Mouse (Mus musculus) lung, postnatal 0 days (tissue): ENCODE data around the gene Zbtb8os. TPM values are rescaled to one million over a fixed set of nuclear protein-coding genes. Genes with fewer than 3 reads are reported as not detected.

Source experiments
- ATAC-seq: fragments of 200-750 bp; cut with Nextera tagmentation; 2 replicates; pipeline ENCODE4 v1.8.0; 2017; ENCODE audit warnings: moderate library complexity
- DNase-seq: peaks from one replicate; pipeline ENCODE4 v3.0.0-alpha.2; 2016; ENCODE audit warnings: low spot score
- H3K27ac ChIP-seq: fragments of 300-500 bp; sonication (generic); 2 replicates; pipeline ENCODE4 v1.5.1; 2014; ENCODE audit warnings: antibody characterized with exemption, mild to moderate bottlenecking, low read length, mixed read lengths
- H3K27me3 ChIP-seq: fragments of 300-500 bp; sonication (generic); replicated peaks from 2 replicates; pipeline ENCODE4 v1.6.1; 2014; ENCODE audit warnings: low read length, mixed read lengths; ENCODE audit not compliant: insufficient read depth
- H3K36me3 ChIP-seq: fragments of 300-500 bp; sonication (generic); 2 replicates; pipeline ENCODE4 v1.6.1; 2014; ENCODE audit warnings: low read length, mixed read lengths; ENCODE audit not compliant: insufficient read depth
- H3K4me1 ChIP-seq: fragments of 300-500 bp; sonication (generic); 2 replicates; pipeline ENCODE4 v1.6.1; 2014; ENCODE audit warnings: antibody characterized with exemption, low read depth, low read length, mixed read lengths; ENCODE audit not compliant: insufficient read depth
- H3K4me2 ChIP-seq: fragments of 300-500 bp; sonication (generic); replicated peaks from 2 replicates; pipeline ENCODE4 v1.6.1; 2014; ENCODE audit warnings: low read depth, mild to moderate bottlenecking, low read length, moderate library complexity, mixed read lengths
- H3K4me3 ChIP-seq: fragments of 300-500 bp; sonication (generic); 2 replicates; pipeline ENCODE4 v1.5.1; 2014; ENCODE audit warnings: low read depth, low read length
- H3K9ac ChIP-seq: fragments of 300-500 bp; sonication (generic); replicated peaks from 2 replicates; pipeline ENCODE4 v1.6.1; 2014; ENCODE audit warnings: low read depth, mild to moderate bottlenecking
- H3K9me3 ChIP-seq: fragments of 300-500 bp; sonication (generic); 2 replicates; pipeline ENCODE4 v1.6.1; 2016; ENCODE audit warnings: low read length, mixed read lengths
- CTCF ChIP-seq: IDR thresholded peaks from 2 replicates; pipeline ENCODE4 v1.5.1; 2016; ENCODE audit warnings: antibody characterized with exemption, mild to moderate bottlenecking
- EP300 ChIP-seq: IDR thresholded peaks from 2 replicates; pipeline ENCODE4 v1.6.1; 2016; ENCODE audit warnings: antibody characterized with exemption, mild to moderate bottlenecking, control low read depth
- WGBS: fragments of 180-500 bp; shearing (Covaris S2); extraction: QIAGEN DNeasy Blood & Tissue Kit; methylation state at CpG from one replicate; pipeline ENCODE4 v1.1.7; 2014; 5-methylcytosine and 5-hydroxymethylcytosine counted together
- polyA plus RNA-seq: library from polyadenylated mRNA; unstranded; fragments of >200 nt; fragmentation: Nextera tagmentation; extraction: Ambion mirVana; gene quantifications from 2 replicates; pipeline ENCODE4 v1.2.1, GENCODE M21; 2015

Zbtb8os gene
- polyA plus RNA-seq, 1 experiment from 2014 or later, result 36.5 TPM

GRCm38 (mm10) chr4:129303401-129303800 lies 32.1 kb upstream of the Zbtb8os start:
- no peaks in the 10 kb centered on the region for H3K4me1 ChIP-seq
- H3K9ac ChIP-seq, result no peak overlapping the region
- H3K27me3 ChIP-seq, result no peaks in the 10 kb centered on the region
- H3K9me3 ChIP-seq, result no peaks in the 10 kb centered on the region
- WGBS, result 76% methylated on average over 5 of the region's 5 CpGs
- H3K27ac ChIP-seq, result no peak overlapping the region
- TF ChIP-seq CTCF (no peak), EP300 (no peak)
- H3K4me2 ChIP-seq, result no peak overlapping the region
- ATAC-seq, result no peak
- 0 out of 2 replicates have a peak, but pooled peaks cover 7% of the 10 kb centered on the region for H3K36me3 ChIP-seq
- no peak overlapping the region for H3K4me3 ChIP-seq
- DNase-seq, result no peak

DNA sequence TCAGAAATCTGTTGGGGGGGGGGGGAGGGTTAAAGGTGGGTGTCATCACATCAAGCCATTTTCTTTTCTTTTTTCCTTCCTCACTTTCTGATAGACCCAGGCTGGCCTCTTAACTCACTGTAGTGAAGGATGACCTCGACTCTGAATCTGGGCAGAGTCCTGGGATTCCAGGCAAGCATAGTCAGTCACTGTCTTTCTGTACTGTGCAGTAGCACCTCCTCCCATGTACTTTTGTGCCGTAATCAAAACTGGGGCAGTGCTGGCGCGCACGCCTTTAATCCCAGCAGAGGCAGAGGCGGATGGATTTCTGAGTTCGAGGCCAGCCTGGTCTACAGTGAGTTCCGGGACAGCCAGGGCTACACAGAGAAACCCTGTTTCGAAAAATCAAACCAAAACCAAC lies 31.7 kb upstream of the Zbtb8os start:
- no peaks in the 10 kb centered on the region for H3K27me3 ChIP-seq
- no peak overlapping the region for H3K27ac ChIP-seq
- 0 out of 2 replicates have a peak, but pooled peaks cover 7% of the 10 kb centered on the region for H3K36me3 ChIP-seq
- no peak overlapping the region for H3K9ac ChIP-seq
- WGBS, result 86% methylated on average over 9 of the region's 9 CpGs
- ATAC-seq (no peak), DNase-seq (no peak)
- H3K4me2 ChIP-seq, result no peak overlapping the region
- TF ChIP-seq CTCF (no peak), EP300 (no peak)
- no peaks in the 10 kb centered on the region for H3K9me3 ChIP-seq
- H3K4me3 ChIP-seq, result no peak overlapping the region
- no peaks in the 10 kb centered on the region for H3K4me1 ChIP-seq

GRCm38 (mm10) chr4:129304306-129304705 lies 31.2 kb upstream of the Zbtb8os start:
- Histone ChIP-seq H3K4me1 (no peaks in the 10 kb centered on the region), H3K4me2 (no peak overlapping the region), H3K9me3 (no peaks in the 10 kb centered on the region), H3K9ac (no peak overlapping the region), H3K4me3 (no peak overlapping the region), H3K36me3 (0 out of 2 replicates have a peak, but pooled peaks cover 7% of the 10 kb centered on the region), H3K27me3 (no peaks in the 10 kb centered on the region), H3K27ac (no peak overlapping the region)
- no peak for TF ChIP-seq EP300
- no peak for TF ChIP-seq CTCF
- ATAC-seq (no peak), DNase-seq (no peak)
- 25% methylated on average over 1 of the region's 1 CpGs for WGBS

GRCm38 (mm10) chr4:129307936-129308335 lies 27.6 kb upstream of the Zbtb8os start:
- no peaks in the 10 kb centered on the region for H3K9me3 ChIP-seq
- no peak overlapping the region for H3K4me3 ChIP-seq
- no peaks in the 10 kb centered on the region for H3K27me3 ChIP-seq
- no peaks in the 10 kb centered on the region for H3K4me1 ChIP-seq
- WGBS, result 95% methylated on average over 1 of the region's 1 CpGs
- H3K4me2 ChIP-seq, result no peak overlapping the region
- ATAC-seq (no peak), DNase-seq (no peak)
- peaks cover 15% of the 10 kb centered on the region for H3K36me3 ChIP-seq
- H3K27ac ChIP-seq, result no peak overlapping the region
- no peak overlapping the region for H3K9ac ChIP-seq
- TF ChIP-seq EP300 (no peak), CTCF (no peak)

DNA sequence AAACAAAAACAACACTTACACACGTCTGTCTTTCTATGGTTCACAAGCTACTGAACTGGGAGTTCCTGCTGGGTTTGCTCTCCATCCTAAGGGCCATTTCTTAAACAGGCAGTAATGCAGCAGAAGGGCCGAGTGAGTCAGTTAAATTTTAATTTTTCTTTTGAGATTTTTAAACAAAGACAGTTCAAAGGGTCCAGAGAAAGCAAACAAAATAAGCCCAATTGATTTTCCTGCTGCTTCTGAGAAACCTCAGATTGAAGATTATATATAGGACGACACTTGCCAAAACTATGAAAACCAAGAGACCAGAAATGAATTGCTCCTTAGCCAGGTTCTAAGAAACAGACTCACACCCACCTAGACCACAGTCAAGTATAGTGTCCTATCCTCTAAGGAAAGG lies 21.6 kb upstream of the Zbtb8os start:
- no peaks in the 10 kb centered on the region for H3K27me3 ChIP-seq
- H3K9me3 ChIP-seq, result no peaks in the 10 kb centered on the region
- no peak overlapping the region for H3K9ac ChIP-seq
- DNase-seq (no peak), ATAC-seq (no peak)
- TF ChIP-seq EP300 (no peak), CTCF (no peak)
- H3K27ac ChIP-seq, result no peak overlapping the region
- WGBS, result 56% methylated on average over 3 of the region's 3 CpGs
- H3K4me2 ChIP-seq, result no peak overlapping the region
- no peaks in the 10 kb centered on the region for H3K4me1 ChIP-seq
- peaks cover 56% of the 10 kb centered on the region for H3K36me3 ChIP-seq
- no peak overlapping the region for H3K4me3 ChIP-seq

- ATAC-seq, result no peak
Measured at GRCm38 (mm10) chr4:129320876-129321275, 14.6 kb upstream of the Zbtb8os start.

GRCm38 (mm10) chr4:129322042-129322441 lies 13.5 kb upstream of the Zbtb8os start:
- Histone ChIP-seq H3K27ac (no peak overlapping the region), H3K9ac (no peak overlapping the region), H3K9me3 (no peaks in the 10 kb centered on the region), H3K36me3 (peaks cover 21% of the 10 kb centered on the region; the same call in 1 of the 2 replicates), H3K4me2 (no peak overlapping the region), H3K4me1 (no peaks in the 10 kb centered on the region), H3K27me3 (no peaks in the 10 kb centered on the region), H3K4me3 (no peak overlapping the region)
- 91% methylated on average over 5 of the region's 5 CpGs for WGBS
- no peak for TF ChIP-seq CTCF
- TF ChIP-seq EP300, result no peak
- ATAC-seq, result no peak
- DNase-seq, result no peak

More at GRCm38 (mm10) chr4:129320876-129321275, 14.6 kb upstream of the Zbtb8os start:
- peaks cover 30% of the 10 kb centered on the region; the same call in 1 of the 2 replicates for H3K36me3 ChIP-seq
- H3K4me1 ChIP-seq, result no peaks in the 10 kb centered on the region
- no peak for TF ChIP-seq EP300
- TF ChIP-seq CTCF, result no peak
- H3K4me3 ChIP-seq, result no peak overlapping the region
- no peak overlapping the region for H3K9ac ChIP-seq
- DNase-seq, result no peak
- no peaks in the 10 kb centered on the region for H3K9me3 ChIP-seq
- no peak overlapping the region for H3K4me2 ChIP-seq
- H3K27me3 ChIP-seq, result no peaks in the 10 kb centered on the region
- 69% methylated on average over 1 of the region's 1 CpGs for WGBS
- no peak overlapping the region for H3K27ac ChIP-seq
